Mouse (Mus musculus): ENCODE data around the gene Tbc1d10b.

DNA sequence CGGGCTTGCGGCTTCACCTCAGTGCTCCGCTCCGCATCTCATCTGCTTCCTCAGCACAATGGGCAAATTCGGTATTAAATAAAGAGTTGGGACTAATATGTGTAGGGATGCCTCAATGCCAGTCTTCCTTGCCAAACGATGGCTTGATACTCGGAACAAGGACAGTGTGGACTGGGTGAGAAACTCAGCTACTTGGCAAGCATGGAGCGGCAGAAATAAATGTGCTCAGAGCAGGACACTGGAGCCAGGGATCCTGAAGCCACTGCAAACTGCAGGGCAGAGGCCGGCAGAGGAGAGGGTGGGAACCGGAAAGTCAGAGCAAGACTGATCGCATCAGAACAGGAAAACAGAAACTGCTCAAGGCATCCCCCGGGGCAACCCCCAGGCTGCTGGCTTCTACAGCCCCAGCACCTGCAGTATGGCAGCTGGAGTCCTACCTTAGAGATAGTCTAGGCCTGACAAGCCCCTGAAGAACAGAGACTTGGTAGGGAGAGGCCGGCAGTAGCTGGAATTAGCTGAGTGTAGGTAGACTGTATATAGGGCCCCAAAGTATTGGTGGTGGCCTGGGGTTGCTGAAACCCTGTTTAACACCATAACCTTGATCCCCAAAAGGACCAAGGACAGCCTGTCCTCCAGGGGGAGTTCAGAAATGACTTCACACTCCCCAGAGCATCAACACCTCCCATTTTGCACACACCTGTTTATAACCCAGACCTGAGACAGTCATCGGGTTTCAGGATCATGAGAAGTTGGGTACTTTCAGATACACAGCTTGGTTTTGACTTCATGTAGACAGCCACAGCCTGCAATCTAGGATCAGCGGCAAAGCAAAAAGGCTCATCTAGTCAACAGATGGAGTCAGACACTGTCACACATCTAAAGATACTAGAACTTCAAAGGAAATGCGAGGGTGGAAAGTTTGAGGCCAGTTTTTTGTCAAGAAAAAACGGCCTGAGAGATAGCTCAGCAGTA is 19.7 kb downstream of the Tbc1d10b start:
- TF ChIP-seq POLR2A (IDR thresholded peaks at IDR 0.05; ENCODE audit: extremely low read depth, insufficient read depth, low read length), result no peak
- no peak for TF ChIP-seq CTCF (IDR thresholded peaks at IDR 0.05; ENCODE audit: low read depth, low read length)

Data from liver, adult 2 months (tissue).